1 mouse cellular context compared by ENCODE assay signal in the genomic region with DNA sequence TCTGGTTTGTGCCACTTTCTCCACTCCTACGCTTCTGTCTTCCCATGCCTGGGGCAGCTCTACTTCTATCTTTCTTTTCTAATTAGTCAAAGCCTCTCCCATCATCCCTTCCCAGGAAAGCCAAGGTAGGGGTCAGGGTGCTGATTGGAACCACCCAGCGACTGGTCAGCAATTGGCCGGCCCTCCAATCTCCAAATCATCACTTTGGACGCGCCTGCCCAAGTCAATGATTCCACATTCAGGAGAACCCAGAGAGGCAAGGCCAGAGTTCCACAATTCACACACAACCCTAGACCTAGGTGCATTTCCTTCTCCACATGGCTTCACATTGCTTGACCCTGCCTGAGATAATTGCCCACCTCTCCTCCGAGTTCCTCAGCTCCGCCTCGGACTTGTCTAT.
TF ChIP-seq lines count a peak whose summit lies in the region.

No protein-coding gene starts in this region.

TF ChIP-seq in MEL, 35 proteins besides CTCF, POLR2A, EP300 and RAD21:
- TF ChIP-seq MAZ (IDR thresholded peaks at IDR 0.05; ENCODE audit: low read depth, low read length) = no peak
- no peak for TF ChIP-seq CHD1 (IDR thresholded peaks at IDR 0.05; ENCODE audit: low read depth, low read length)
- no peak for TF ChIP-seq MAX (IDR thresholded peaks at IDR 0.05; ENCODE audit: low read length)
- no peak for TF ChIP-seq SMC3 (IDR thresholded peaks at IDR 0.05; ENCODE audit: low read depth, low read length)
- no peak for TF ChIP-seq NRF1 (IDR thresholded peaks at IDR 0.05; ENCODE audit: insufficient read depth, low read depth, low read length, poor library complexity, severe bottlenecking)
- no peak for TF ChIP-seq TBP (IDR thresholded peaks at IDR 0.05; ENCODE audit: low read depth, low read length)
- no peak for TF ChIP-seq MEF2A (IDR thresholded peaks at IDR 0.05; ENCODE audit: extremely low read depth, insufficient replicate concordance, low read depth, low read length, poor library complexity, severe bottlenecking)
- TF ChIP-seq ETS1 (IDR thresholded peaks at IDR 0.05; ENCODE audit: low read depth, low read length) = no peak
- no peak for TF ChIP-seq ZC3H11A (IDR thresholded peaks at IDR 0.05; ENCODE audit: low read depth, low read length)
- TF ChIP-seq JUND (IDR thresholded peaks at IDR 0.05; ENCODE audit: low read depth, low read length) = no peak
- TF ChIP-seq NELFE (IDR thresholded peaks at IDR 0.05; ENCODE audit: low read depth, low read length) = no peak
- TF ChIP-seq MYB (IDR thresholded peaks at IDR 0.05; ENCODE audit: low read depth, low read length) = no peak
- no peak for TF ChIP-seq ELF1 (IDR thresholded peaks at IDR 0.05; ENCODE audit: low read depth, low read length)
- TF ChIP-seq MYC (IDR thresholded peaks at IDR 0.05; ENCODE audit: low read depth, low read length) = no peak
- TF ChIP-seq GABPA (IDR thresholded peaks at IDR 0.05; ENCODE audit: low read depth, low read length) = no peak
- no peak for TF ChIP-seq TCF12 (IDR thresholded peaks at IDR 0.05; ENCODE audit: low read depth, low read length)
